Mouse (Mus musculus) retina, adult 2 months (tissue): Measurements from ENCODE around the gene Prdm10.

ENCODE experiments used
- DNase-seq: peaks from one replicate; pipeline ENCODE4 v3.0.0-alpha.2; 2012; ENCODE audit warnings: low read depth, low spot score

Gene Prdm10

DNA sequence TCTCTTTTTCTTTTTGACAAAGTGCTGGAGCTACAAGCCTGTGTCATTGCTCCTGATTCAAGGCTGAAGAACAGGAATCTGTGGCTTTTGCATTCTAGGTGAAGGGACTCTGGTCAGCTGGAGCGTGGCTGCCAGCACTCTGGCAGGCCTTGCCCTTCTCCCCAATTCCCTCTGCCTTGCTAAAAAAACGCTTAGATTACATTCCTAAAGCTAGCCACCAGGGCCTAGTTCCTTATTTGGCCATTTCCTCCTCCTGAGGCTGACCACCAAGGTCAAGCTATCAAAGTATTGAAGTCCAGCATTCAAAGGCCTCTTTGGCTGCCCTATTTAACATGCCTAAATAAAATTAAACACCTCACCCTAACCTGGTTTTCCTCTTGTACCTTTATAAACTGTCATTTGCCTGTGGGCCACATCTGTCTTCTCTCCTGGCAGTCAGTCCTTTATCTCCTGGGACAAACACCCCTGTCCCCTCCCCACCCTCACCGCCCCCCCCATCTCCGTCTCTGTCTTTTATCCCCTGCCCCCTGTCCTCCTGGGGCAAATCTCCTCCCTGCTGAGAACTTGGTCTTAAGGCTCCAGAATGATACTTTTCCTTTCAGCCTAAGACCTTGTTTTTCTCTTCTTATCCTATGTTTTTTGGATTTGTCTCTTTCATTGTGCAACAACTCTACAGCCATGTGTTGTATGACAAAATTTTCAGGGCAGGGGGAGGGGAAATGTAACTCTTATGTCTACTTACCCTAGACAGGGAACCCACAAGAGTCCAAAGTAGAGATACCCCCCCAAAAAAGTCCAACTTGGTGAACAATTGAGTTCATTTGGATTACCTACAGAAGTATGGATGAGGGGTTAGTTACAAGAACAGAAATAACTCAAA is 17.9 kb upstream of the Prdm10 start:
- no peak for DNase-seq

DNA sequence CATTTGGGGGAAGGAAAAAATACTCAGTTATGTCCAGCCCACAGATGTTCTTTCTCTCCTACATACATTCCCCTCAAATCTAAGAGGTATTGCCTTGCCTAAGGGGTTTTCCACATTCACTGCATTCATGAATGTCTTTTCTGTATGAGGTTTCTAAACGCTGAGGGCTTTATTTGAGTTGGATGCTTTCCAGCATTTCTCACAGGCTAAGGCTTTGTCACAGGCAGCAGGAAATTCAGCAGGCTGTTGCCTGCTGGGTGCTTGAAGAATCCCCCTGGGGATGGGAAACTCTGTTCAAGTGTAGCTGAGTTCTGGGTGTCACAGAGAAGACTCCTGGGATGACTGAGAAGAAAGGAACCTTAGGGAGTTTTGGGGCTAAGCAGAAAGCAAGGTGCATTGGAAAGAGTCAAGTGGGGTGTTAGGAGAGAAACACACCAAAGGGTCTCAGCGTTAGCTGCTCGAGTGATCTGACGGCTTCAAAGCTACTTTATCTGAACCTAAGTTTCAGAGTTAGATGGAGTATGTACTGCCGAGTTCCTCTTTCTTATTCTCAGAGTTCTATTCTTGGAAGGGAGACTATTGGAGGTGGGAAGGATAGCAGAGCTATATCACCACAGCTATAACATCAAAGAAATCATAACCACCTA is 14.2 kb upstream of the Prdm10 start:
- no peak for DNase-seq

DNA sequence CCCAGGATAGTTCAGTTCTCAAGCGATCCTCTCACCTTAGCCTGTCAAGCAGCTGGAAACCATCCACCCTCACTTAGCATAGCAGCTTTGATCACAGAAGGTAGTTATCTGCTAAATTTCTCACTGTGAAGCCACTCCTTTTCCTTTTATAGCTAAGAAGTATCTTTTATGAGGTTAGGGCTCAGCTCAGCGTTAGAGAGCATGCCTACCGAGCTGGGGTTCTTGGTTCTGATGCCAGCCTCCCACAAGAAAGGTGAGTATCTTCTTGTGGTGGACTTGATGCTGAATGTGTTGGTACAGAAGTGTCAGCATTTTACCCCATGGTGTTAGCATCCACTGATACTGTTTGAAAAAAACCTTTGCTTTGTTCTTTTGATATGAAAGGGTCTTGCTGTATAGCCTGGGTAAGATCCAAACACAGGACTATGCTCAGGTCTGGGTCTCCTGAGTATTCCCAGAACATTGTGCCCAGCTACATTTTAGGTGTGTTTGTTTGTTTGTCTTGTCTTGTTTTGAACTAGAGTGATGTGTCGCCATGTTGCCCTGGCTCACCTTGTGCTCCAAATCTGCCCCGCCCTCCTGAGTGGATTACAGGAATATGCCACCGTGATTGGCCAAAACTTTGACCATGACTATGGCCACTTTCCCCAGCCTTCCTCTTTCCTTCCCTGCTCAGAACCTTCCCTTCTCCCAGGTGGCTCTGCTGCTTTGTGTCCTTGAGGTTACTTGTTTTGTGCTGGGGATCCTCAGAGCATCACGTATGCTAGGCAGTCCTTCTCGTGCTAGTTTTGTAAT is 8.9 kb upstream of the Prdm10 start:
- no peak for DNase-seq

DNA sequence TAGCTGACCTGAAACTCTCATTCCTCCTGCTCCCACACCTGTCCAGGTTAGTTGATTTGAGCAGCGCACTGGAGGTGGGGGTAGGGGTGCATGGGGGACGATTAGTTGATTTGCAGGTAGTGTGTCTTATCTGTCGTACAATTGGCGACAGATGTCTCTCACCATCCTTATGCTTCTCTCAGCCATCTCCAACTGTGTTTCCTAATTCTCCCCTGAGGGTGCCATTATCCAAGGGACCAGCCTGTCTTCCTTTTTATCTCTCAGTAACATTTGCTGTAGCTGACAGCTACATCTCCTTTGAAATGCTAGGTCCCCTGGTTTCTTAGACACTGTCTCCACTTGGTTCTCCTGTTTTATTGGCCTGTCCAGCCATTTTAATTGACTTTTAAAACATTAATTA is 8.2 kb upstream of the Prdm10 start:
- DNase-seq, result no peak

DNA sequence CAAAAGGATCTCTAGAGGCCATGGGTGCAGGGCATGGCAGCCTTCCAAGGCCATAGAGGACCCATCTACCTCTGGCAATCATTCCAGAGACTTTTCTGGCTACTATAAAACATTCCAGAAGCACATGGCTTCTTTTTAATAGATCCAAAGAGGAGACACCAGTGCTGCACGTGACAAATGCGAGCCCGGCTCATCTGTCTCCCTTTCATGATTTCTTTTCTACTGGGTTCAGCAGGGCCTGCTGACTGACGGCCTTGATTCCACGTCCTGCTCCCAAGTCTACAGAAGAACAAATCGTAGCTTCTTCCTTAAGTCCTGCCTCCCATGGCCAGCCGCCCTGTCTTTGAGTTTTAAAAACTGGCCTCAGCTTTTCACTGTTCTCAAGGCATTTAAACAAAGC is 1.7 kb upstream of the Prdm10 start:
- DNase-seq, result no peak

DNA sequence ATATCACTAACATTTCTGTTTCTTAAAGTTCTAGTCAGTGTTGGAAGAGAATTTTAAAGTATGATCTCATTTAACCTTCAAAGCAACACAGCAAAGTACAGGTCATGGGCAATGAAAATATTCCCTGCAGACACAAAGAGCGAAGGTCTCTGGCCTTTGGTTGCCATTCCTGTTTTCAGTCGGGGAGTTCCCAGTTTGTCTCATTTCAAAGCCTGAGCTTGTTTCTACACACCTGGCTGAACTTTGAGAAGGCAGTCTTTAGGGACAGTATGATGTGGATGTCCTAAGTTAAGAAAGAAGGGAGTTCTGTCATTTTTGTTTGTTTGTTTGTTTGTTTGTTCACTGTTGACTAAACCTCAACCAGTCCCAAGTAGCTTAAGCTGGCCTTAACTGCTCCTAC is 1.0 kb upstream of the Prdm10 start:
- no peak for DNase-seq

DNA sequence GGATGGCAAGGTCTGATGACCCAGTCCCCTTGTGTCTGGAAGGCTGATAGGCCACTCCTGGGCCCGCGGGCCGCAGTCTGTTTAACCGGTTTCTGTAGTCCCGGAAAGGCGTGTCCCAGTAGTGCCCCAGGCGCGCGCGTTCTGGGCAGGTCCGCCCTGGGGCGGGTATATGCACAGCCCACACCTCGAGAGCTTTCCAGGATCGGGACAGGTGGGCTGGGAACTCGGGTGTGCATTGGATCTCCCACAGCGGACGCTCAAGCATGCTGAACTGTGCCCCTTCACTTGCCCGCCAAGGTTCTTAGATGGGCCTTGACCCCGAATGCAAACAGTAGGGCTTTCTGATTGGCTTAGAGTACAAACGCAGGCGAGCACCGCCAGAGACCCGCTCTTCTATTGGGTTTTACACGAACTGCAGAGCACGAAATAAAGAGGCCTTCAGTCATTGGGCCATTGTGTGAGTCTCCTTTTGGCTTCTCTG is 413 bp upstream of the Prdm10 start:
- DNase-seq, result no peak

DNA sequence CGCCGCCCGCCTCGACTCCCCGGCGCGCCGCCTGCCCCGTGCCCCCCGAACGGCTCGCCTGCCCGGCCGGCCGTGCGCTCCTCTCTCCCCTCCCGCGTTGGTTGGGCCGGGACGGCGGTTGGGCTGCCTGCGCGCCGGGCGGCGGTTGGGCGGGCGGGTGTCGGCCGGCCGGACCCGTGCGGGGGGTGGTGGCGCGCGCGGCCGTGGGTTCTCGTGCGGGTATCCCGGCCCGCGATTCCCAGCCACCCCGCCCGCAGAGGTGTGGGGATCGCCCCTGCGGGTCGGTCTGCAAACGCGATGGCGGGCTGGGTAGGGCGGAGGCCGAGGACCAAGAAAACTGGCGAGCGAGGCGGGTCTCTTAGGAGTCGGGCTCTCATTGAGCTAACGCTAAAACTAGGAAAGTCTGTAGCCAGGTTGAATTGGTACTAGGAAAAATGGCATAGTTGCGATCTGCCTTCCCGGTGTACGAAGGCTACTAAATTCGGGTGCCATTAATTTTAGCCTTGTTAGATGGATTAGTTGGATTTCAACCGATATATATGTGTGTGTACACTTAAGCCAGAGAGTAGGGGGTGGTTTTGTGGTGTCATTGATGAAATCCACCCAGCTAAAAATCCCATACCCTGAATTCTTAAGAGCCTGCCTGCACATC is 799 bp downstream of the Prdm10 start:
- no peak for DNase-seq

DNA sequence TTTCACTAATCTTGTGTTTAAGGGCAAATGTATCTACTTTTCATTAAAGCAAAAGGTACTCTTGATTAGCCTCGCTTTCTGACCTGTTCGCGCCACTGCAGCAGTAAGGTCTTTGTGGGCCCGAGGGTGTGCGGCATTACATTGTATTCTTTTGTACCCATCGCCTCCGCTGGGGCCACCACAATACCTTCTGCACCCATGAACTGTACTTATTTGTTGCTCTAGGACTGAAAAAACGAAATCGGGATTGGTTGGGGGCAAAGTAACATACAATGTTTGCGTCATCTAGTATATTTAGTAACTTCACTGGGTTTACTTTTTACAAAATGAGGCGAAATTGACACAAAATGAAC is 1.3 kb downstream of the Prdm10 start:
- no peak for DNase-seq

DNA sequence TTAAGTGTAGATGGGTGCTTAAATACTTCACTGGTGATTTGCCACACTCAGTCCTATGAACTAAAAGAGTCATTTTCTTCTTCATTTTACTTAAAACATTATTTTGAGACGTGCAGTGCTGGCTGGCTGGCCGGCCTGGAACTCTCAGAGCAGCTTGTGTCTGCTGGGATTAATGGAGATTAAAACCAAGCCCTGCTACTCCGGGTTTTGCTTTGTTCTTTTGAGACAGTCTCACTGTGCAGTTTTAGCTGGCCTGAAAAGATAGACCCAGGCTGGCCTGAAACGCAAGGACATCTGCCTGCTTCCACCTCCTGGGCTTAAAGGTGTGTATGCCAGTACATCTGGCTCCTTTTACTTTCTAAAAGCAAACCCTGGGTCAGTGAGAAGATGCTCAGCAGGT is 2.2 kb downstream of the Prdm10 start:
- peak; percentile 51 for DNase-seq

DNA sequence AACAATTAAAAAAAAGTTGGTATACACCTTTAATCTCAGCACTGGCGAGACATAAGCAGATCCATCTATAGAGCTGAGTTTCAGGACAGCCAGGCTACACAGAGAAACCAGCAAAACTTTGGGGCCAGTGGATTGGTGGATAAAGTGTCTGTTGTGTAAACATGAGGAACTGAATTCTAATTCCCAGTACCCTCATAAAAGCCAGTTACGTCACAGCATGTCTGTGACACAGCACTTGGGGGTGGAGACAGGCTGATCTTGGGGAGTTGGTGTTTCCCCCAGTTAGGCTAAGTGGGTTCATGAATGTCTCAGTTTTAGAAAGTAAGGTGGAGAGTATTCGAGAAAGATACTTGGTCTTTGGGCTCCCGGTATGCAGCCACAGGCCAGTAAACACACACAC is 2.7 kb downstream of the Prdm10 start:
- no peak for DNase-seq

DNA sequence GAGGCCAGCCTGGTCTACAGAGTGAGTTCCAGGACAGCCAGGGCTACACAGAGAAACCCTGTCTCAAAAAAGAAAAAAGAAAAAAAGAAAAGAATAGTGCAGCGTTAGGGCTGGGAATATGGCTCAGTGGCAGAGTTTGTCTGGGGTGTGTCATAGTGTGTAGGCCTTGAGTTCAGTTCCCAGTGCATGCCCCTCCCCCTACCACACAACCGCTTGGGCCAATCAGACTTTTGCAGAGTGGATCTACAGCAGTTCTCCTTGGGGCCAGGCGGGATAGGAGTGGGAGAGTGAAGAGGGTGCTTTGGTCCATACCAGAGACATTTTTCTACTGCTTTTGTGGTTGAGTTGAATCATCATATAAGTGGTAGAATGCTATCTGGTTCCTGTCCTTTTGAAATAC is 3.6 kb downstream of the Prdm10 start:
- DNase-seq, result no peak

DNA sequence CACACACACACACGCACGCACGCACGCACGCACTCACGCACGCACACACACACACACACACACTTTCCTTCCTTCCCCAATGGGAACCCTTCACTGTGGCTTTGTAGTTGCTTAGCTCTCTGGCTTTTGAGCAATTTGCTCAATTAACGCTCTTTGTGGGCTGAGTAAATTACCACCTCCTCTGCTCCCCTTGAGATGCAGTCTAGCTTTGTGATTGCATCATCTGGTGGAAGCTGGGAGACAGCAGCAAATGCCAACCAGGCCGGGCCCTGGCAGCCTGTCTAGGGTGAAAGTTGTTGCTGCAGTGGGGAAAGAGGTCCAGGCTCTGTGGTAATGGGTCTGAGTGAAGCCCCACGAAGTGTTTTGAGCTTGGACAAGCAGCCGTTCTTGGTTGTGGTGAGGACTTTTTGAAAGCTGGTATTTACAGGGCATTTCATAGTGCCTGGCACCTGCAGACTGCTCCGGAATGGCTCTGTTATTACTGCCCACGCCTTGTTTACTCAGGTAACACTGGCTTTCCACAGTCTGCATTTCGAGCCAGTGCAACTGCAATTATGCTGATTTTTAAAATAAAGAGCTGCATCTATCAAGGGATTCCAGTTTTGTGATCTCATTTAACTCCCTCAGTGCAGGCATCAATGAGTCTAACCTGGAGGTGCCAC is 10.0 kb downstream of the Prdm10 start:
- DNase-seq, result no peak

DNA sequence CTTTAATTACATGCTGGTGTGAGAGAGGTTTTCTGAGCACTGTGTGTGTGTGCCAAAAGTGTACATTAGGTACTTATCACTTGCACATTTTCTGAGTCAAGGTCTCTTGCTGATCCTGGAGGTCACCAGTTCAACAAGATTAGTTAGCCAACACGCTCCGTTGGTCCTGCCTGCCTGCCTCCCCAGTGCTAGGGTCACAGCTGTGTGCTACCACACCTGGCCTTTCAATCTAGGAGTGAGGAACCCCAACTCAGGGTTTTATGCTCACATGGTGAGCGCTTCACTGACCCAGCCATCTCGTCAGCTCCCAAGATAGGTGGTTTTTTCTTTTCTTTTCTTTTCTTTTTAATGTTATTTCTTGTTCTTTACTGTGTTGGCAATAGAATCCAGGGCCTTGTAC is 11.6 kb downstream of the Prdm10 start:
- no peak for DNase-seq

DNA sequence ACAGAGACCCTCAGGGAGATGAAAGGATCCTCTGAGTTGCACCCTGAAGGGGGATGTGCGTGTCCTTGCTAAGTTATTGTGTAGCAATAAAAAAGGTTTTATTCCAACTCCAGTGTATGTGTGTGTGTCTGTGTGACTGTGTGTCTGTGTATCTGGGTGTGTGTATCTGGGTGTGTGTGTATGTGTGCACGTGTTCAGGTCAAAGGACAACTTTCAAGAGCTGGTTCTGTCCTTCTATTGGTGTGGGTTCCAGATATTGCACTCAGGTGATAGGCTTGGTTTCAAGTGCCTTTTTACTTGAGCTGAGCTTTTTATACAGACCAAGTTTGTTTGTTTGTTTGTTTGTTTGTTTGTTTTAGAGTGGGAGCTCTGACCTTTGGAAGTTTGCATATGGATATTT is 12.9 kb downstream of the Prdm10 start:
- DNase-seq, result no peak

DNA sequence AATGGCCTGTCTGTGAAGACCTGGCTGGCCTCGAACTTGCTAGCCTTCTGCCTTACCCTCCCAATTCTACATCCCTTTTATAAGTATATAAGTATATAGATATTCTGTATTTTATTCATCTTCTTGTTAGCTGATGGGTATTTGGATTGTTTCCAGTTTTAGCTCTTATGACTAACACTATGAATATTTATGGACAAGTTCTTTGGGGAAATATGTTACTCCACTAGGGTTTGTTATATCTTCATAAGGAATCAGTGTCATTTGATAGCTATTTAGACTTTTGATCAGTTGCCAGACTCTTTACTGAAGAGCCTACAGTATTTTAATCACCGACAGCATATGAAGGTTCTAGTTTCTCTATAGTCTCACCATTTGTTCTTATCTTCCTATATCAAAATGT is 15.0 kb downstream of the Prdm10 start:
- DNase-seq, result no peak

DNA sequence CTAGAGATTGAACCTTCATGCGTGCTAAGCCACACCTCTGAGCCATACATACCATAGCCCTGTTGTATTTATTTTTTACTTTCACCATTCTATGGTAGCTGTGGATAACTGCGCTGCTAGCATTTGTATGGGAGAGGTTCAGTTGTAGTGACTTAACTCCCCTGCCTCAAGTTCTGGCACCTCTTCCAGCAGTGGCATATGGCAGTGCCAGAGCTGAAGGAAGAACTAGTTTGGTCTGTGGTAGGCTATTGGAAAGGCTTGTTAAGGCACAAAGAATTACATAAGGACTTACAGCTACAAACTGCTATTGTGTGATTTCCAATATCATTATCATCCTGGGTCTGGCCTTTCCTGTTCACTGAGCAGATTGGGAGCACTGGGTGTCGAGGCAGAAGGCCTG is 16.0 kb downstream of the Prdm10 start:
- no peak for DNase-seq

DNA sequence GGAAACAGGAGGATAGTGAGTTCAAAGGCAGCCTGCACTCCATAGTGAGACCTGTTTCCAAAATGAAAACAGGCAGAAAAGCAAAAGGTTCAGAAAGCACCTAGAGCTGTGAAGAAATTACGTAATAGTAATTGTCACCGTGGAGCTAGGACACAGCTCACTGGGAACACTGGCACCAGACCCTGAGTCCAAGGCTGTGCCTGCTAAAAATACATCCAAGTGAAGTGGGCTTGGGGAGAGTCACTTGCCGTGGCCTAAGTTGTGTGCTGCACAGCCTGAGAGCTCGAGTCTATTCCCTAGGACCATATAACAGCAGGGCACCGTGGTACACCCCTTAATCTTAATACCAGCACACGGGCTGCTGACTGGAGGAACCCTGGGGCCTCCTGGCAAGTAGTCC is 18.4 kb downstream of the Prdm10 start:
- no peak for DNase-seq

DNA sequence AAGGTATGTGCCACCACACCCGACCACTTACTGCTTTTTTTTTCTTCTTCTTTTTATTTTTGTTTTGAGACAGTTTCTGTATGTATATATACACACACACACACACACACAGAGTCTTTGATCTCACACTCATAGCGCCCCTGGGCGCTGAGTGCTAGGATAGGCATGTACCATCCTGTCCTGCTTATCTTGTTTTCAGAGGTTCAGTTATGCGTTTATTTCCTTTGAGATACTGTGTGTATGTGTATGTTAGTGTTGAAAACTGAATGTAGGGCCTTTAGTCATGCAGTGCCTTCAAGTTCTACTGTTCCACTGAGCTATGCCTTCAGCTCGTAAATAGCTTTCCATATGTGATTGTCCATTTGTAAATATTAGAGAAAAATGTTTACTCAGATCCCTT is 20.2 kb downstream of the Prdm10 start:
- DNase-seq, result no peak

DNA sequence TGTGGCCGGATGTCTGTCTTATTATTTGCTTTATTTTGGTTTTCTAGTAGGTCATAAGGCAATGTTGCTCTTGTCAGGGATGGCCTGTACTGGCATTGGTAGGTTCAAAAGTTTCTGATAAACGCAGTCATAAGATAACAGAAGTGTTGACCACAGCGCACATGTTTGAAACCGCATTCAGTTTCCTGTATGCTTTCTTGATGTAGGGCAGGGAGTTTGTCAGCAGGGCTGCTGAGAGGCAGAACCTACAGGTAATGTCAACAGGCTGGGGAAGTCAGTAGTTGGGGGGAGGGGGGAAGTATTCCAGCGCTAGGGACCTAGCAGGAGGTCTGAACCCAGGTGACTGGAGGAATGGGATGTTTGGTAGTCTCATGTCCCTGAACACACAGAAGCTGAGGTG is 20.8 kb downstream of the Prdm10 start:
- DNase-seq, result no peak

DNA sequence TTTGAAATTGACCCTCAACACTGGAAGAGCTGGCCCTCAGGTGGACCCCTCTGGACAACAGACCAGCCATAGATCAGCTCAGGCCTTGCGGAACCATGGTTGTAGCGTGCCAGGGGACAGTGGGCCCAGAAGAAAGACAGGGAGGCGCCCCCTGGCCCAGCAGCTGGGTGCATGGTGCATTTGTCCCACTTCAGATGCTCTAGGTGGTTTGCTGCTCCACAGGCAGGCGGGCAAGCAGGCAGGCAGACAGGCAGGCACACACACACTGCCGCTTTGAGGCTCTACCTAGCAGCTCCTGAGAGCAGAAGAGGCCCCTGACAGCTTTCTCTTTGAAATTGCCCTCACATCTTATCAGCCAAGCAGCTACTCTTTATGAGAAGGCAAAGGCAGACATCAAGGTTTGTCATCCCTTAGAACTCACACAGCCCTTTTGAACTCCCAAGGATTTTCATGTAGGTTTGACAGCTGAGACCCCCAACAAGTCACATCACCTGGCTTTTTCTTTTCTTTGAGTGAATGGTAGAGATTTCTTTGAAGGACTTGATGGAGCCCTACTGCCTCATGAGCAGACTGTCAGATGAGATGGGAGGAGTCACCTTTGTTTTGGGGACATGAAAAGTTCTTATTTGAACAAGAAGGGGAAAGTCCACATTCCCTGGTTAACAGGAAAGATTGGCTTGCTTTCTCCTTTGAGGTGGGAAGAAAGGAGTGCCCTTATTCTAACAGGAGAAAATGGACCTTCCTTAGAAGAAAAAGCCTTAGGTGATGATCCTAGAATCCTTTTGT is 21.4 kb downstream of the Prdm10 start:
- DNase-seq, result no peak
